Mouse (Mus musculus): ENCODE results near the gene Arhgap44.

DNA sequence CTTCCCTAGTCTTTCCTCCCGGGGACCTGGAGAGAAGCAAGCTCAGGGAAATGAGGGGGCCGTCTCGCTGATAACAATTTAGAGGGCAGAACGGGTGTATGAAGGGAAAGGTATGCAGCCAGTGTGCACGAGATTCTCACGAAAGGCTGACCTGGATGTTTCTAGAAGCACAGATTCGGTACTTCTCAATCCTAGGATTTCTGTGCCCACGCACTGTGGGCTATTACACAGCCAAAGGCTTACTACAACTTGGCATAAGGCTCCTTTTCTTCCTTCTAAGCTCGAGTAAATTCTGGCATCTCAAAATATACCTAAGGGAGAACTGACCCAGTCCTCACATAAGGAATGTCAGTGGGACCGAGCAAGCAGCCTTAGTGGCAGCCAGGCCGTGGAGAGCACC lies 61.6 kb downstream of the Arhgap44 start:
- TF ChIP-seq MAX (IDR thresholded peaks at IDR 0.05) (no peak), CTCF (IDR thresholded peaks at IDR 0.05; ENCODE audit: control insufficient read depth, insufficient read depth, insufficient read length) (no peak), MYOG (IDR thresholded peaks at IDR 0.05; ENCODE audit: control insufficient read depth, extremely low read depth, insufficient read length) (no peak), MYOD1 (IDR thresholded peaks at IDR 0.05; ENCODE audit: control insufficient read depth, insufficient read length, low read depth) (no peak), USF1 (IDR thresholded peaks at IDR 0.05; ENCODE audit: low read depth) (no peak)
